Mouse (Mus musculus): ENCODE data around the gene Rhoh.

DNA sequence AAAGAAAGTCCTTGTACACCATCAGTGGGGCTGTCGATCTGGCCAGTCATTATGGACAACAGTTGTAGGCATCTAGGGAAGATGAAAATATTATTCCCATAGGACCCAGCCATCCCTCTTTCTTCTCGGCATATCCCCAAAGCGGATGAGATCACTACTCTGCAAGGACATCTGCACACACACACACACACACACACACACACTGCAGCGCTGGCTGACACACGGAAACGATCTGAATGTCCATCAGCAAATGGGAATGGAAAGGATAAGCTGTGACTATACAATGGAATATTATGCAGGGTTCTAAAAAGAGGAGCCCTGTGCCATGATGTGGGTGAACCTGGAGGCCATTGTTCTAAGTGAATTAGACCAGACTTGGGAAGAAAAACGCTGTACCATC is 13.4 kb upstream of the Rhoh start:
- TF ChIP-seq CTCF (IDR thresholded peaks at IDR 0.05; ENCODE audit: control insufficient read depth, insufficient read depth, insufficient replicate concordance, low read depth, low read length) (no peak), POLR2A (IDR thresholded peaks at IDR 0.05; ENCODE audit: control insufficient read depth, low read depth, low read length) (no peak)
